10 mouse cellular contexts compared by ENCODE assay signal in genomic region chr5:66387481-66387880, GRCm38 (mm10).
DNase-seq lines count a peak whose midpoint lies in the region; ATAC-seq lines count a peak whose summit lies in the region.
"Had no signal": no experiment of that assay in that cellular context is flagged by ENCODE, and none has a peak within 500 bp of the region (broad histone marks: within the 10 kb centered on the region; RNA-seq: fewer than 3 reads in every experiment).

No protein-coding gene starts in this region.

- ATAC-seq in neural tube, embryonic 11.5 days (ENCODE audit: insufficient read depth, low FRiP score, low TSS enrichment): no peak

- no peaks in the 10 kb centered on the region for H3K27me3 ChIP-seq in neural tube, embryonic 11.5 days (ENCODE audit: control insufficient read depth, insufficient read depth, low read length)
- no peaks in the 10 kb centered on the region for H3K27me3 ChIP-seq in limb, embryonic 10.5 days (ENCODE audit: low read depth, poor library complexity, severe bottlenecking)
- H3K27me3 ChIP-seq: limb, embryonic 15.5 days had no signal

- no peaks in the 10 kb centered on the region for H3K36me3 ChIP-seq in neural tube, embryonic 11.5 days (ENCODE audit: control insufficient read depth, insufficient read depth, low read length)
- no peaks in the 10 kb centered on the region; the same call in 1 of the 2 replicates for H3K36me3 ChIP-seq in limb, embryonic 10.5 days

- H3K27ac ChIP-seq in neural tube, embryonic 11.5 days (ENCODE audit: low read depth, low read length): 0 out of 2 replicates have a peak overlapping the region, but pooled peaks have one; percentile 17
- peak overlapping the region; percentile 58; the same call in 1 of the 2 replicates for H3K27ac ChIP-seq in limb, embryonic 10.5 days
- H3K27ac ChIP-seq: limb, embryonic 15.5 days had no signal

- H3K4me2 ChIP-seq in neural tube, embryonic 11.5 days (ENCODE audit: low read depth): no peak overlapping the region
- H3K4me2 ChIP-seq: limb, embryonic 15.5 days had no signal

- 68% methylated on average over 8 of the region's 8 CpGs for WGBS in neural tube, embryonic 11.5 days
- WGBS in limb, embryonic 10.5 days: 84% methylated on average over 8 of the region's 8 CpGs

- peak; percentile 56 for DNase-seq in embryo, embryonic 11 days
- no peak for DNase-seq in embryo, embryonic 10 days (ENCODE audit: low spot score)
- no peak for DNase-seq in neural tube, embryonic 11.5 days (ENCODE audit: low spot score)
- DNase-seq in neural tube, embryonic 10.5 days (ENCODE audit: extremely low spot score, low spot score): no peak
- DNase-seq in limb, embryonic 10.5 days (ENCODE audit: low spot score): no peak
- DNase-seq in cerebellum, postnatal 25 days: no peak
- no peak for DNase-seq in cerebellum, adult 11-12 months
- no peak for DNase-seq in heart, adult 9 months (ENCODE audit: low spot score in 2 of 2)
- DNase-seq: kidney, postnatal 4 days had no signal

- no peaks in the 10 kb centered on the region for H3K9me3 ChIP-seq in neural tube, embryonic 11.5 days (ENCODE audit: control insufficient read depth, low read length)
- H3K9me3 ChIP-seq in limb, embryonic 10.5 days (replicated peaks): no peaks in the 10 kb centered on the region
- H3K9me3 ChIP-seq: limb, embryonic 15.5 days had no signal

- no peak overlapping the region for H3K4me3 ChIP-seq in neural tube, embryonic 11.5 days (ENCODE audit: low read depth, low read length)
- H3K4me3 ChIP-seq in limb, embryonic 10.5 days: no peak overlapping the region
- H3K4me3 ChIP-seq: limb, embryonic 15.5 days had no signal

- no peaks in the 10 kb centered on the region for H3K4me1 ChIP-seq in neural tube, embryonic 11.5 days (ENCODE audit: control insufficient read depth, insufficient read depth, low read length)
- peaks cover 24% of the 10 kb centered on the region for H3K4me1 ChIP-seq in limb, embryonic 10.5 days

- no peak overlapping the region for H3K9ac ChIP-seq in neural tube, embryonic 11.5 days (ENCODE audit: low read length)
- H3K9ac ChIP-seq: limb, embryonic 15.5 days had no signal
